Mouse (Mus musculus) CD4-positive, CD25-positive, alpha-beta regulatory T cell, adult 2 months (primary cell): ENCODE results near the gene Zfp658.
A peak's percentile ranks its signal among the peaks of the same experiment; 100 is the strongest.

Source experiments
- DNase-seq: peaks from one replicate; pipeline ENCODE4 v3.0.0-alpha.2; 2012; ENCODE audit warnings: low read depth, low spot score

The Zfp658 gene

DNA sequence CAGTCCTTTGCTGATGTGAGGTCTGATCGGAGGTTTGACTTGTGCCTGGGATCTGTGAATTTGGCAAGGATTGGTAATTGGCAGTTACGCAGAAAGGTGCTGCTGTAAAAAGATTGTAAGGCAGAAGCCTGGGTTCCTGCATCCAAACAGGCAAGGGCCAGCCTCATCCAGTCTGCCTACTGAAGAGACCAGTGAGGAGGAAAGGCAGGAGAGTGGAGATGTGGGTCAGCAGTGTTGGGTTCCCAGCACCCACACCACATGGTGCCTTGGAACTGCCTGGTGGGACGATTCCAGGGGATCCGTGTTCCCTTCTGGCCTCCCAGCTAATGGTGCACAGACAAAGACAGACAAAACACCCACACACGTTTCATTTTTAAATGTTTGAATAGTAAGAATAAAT, 18.5 kb downstream of the Zfp658 start:
- DNase-seq: no peak

DNA sequence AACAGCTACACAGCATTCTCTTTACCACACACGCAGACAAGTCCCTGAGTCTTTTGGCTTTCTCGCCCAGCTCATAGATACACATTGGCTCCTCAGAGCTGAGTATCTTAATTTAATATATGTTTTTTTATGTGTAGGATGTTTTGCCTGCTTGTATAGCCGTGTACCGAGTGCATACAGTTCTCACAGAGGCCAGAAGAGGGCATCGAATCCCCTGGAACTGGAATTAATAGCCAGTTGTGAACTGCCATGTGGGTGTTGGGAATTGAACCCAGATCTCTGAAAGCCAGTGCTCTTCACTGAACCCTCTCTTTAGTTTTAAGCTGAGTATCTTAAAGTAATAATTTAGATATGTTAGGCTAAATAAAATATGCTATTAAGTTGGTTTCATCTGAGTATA, 22.7 kb downstream of the Zfp658 start:
- peak; percentile 29 for DNase-seq

DNA sequence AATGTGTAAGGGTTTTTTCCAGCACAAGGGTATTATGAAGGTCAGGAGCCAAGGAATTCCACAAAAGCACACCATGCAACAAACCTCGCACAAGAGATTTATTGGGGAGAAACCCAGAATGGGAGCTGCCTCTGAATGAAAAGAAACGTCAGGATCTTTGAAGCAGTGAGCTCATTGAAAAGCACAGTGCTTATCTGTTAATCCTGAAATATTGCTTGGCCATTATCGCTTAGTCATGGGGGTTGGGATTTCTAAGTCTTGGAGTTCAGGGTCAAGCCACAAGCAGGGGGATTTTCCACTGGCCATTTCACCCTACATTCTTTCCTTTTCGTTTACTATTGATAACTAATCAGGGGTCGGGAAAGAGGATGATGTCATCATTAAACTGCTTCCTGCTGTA, 39.8 kb downstream of the Zfp658 start:
- no peak for DNase-seq

DNA sequence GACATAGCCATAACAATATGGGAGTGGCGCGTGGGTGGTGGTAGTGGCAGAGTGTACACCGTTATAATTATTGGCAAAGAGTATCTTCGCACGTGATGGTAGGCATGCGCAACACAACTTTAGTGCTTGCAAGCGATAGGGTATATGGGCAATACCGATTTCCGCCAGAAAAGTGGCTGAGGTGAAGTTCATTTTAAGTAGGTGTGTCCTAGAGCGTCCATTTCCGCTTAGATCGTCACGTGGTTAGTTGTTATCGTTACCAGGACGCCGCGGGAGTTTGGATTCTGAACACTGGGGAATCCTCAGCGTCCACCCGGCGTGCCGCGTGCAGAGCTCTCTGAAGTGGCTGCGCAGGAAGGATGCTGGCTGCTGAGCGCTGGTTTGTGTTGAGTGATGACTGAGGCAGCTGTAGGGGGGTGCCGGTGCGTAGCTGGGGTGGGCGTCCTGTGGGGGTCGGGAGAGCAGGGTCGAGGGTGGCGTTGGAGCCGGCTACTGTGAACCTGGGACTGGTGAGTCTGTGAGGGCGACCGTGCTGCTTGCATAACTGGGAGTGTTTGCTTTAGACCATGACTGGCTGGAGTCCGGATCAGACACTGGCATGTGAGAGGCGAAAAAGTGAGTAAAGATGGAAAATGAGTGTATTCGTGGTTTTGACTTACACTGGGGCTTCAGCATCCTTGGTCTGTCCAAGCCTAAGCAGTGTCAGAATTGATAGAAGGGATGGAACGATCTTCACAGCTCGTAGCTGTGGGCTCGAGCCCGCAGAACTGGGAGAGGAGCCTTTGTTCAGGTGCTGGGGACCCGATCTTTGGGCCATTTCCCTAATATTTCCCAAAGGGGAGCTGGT, 45.1 kb downstream of the Zfp658 start, which contains the start of gene Zfp819:
Gene Zfp819 (plus strand): TSS at position 274 of the 847 bp plus-strand sequence.
- DNase-seq: peak; percentile 57

DNA sequence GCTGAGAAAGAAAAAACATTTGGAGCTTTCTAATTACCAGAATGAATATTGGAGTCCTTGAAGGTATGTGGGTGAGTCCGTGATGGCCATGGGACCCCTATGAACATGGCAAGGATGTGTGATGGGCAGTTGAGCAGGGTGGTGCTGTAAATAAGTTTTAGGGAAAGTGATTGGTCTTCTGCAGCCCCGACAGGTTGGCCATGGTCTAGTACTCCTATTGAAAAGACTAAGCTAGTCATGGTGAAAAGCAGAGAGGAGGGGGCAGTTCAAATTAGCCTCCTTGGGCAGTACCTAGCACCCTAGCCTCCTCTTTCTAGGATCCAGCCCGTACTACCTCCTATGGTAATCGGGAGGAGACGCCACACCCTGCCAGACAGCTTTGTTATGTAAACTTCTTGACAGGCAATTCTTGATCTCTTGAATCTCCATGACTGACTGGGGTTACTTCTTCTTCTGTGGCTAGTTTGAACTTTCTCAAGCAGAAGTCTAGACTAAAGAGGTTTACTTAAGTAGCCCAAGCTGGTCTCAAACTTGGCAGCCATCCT, 45.8 kb downstream of the Zfp658 start:
- DNase-seq: no peak

DNA sequence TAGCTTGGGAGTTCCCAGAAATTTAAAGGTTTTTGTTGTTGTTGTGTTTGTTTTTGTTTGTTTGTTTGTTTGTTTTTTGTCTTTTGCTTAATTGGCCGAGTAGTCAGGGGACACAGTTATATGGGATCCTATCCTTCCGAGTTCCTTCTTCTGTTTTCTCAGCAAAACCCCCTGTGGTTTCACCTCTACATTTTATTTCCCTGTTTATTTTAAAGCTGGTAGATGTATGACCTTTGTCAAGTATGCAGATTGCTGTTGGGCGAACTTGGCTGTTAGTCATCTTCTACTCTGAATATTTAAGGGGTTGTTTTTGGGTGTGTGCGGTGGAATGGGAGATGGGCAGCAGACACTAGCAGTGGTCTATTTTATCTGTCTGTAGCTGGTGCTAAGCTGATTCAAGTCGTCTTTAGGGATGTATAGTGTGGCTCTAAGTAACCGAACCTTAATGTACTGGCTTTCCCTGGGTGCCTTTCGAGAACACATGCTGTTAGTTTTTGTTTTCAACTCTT, 46.3 kb downstream of the Zfp658 start:
- no peak for DNase-seq

DNA sequence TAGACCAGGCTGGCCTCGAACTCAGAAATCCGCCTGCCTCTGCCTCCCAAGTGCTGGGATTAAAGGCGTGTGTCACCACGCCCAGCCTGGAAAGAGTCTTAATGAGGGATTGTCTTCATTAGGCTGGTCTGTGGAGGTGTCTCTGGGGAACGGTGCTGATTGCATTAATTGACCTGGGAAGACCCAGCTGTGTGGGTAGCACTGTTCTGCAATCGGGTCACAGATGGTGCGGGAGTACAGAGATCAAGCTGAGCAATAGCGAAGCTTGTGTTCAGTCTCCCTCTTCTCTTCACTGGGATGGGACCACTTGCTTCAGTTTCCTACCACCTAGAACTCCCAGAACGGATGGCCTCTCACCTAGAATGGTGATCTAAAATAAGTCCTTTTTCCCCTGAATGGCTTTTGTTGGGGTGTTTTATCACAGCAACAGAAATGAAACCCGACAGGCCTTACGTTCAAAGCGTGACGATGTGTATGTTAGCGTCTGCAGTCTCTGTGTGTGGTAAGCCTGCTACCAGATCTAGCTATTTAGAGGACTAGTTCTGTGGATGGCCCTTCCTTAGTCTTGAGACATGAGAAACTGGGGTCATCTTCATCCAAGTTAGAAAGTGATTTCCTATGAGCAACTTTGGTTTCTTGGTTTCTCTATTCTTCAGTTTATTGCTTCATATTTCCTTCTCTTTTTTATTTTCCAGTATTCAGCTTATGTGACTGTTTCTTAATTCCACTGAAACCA, 51.9 kb downstream of the Zfp658 start:
- DNase-seq: no peak

DNA sequence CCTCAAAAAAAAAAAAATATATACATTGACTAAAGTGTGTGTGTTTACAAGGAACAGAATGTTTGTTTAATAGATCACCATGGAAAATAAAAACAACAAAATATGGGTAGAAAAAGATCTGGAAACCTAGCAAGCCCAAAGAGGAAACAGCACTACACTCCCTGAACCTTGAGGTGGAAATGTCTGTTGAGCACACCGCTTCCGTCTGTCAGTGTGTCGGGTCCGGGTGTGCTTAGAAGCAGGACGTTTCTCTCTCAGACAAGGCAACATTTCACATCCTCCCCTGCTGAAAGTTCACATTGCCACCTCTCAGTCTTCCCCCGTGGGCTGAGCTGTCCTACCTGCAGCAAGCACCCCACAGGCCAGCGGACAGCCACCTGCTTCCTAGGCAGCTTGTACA, 60.9 kb downstream of the Zfp658 start:
- DNase-seq: no peak

DNA sequence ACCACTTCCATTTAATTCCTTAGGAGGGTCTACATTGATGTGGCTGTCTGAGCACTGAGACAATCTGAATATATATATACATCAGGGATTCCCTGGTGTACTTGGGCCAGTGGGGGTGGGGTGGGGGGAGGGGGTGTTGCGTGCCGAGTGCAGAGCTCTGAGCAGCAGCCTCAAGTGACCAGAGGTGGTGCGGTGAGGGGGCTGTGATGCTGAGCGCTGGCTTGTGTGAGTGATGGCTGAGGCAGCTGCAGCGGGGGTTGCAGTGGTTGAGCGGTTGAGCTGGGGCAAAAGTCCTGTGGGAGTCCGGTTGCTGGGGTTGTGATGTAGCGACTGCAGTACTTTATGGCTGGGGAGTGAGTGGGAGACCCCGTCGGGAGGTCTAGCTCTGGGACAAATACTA, 61.8 kb downstream of the Zfp658 start:
- no peak for DNase-seq
